Mouse (Mus musculus): ENCODE measurements around the gene Prps1. TPM values are rescaled to one million over a fixed set of nuclear protein-coding genes. Genes with fewer than 3 reads are reported as not detected.
"Not testable (repeated sequence)": the region's sequence is repeated elsewhere in the genome, so short reads cannot be mapped to it uniquely, and the experiment has no call there.

Gene Prps1
- total RNA-seq, 2 experiments from 2014 or later = 33.7 to 38.2 TPM

- Histone ChIP-seq H3K4me3 (peak overlapping the region; percentile 78), H3K27ac (no peak overlapping the region)
- no peak for TF ChIP-seq CTCF (IDR thresholded peaks at IDR 0.05)
- intact Hi-C loops (cut with DNase I) = no loop called here
- no peak for DNase-seq
Measured at GRCm38 (mm10) chrX:140457502-140457901, 1.1 kb downstream of the Prps1 start.

GRCm38 (mm10) chrX:140478231-140478630 is 21.8 kb downstream of the Prps1 start:
- no peak for DNase-seq
- H3K27ac ChIP-seq = no peak overlapping the region
- no peak overlapping the region for H3K4me3 ChIP-seq
- intact Hi-C loops (cut with DNase I) = no loop called here
- no peak for TF ChIP-seq CTCF (IDR thresholded peaks at IDR 0.05)

- no peak overlapping the region for H3K4me3 ChIP-seq
- TF ChIP-seq CTCF (IDR thresholded peaks at IDR 0.05) = peak; percentile 78
- intact Hi-C loops (cut with DNase I) = no loop called here
- peak; percentile 63 for DNase-seq
- no peak overlapping the region for H3K27ac ChIP-seq
Measured at GRCm38 (mm10) chrX:140479171-140479570, 22.8 kb downstream of the Prps1 start.

- TF ChIP-seq CTCF (IDR thresholded peaks at IDR 0.05) = no peak
- no peak for DNase-seq
- intact Hi-C loops (cut with DNase I) = no loop called here
- no peak overlapping the region for H3K27ac ChIP-seq
- H3K4me3 ChIP-seq = no peak overlapping the region
Measured at GRCm38 (mm10) chrX:140489174-140489573, 32.8 kb downstream of the Prps1 start.

- Histone ChIP-seq H3K4me3 (no peak overlapping the region), H3K27ac (no peak overlapping the region)
- intact Hi-C loops (cut with DNase I) = loop anchor here (5.0 kb wide), 1 partner anchor 232 kb away; no protein-coding TSS in a partner anchor
- no peak for DNase-seq
- no peak for TF ChIP-seq CTCF (IDR thresholded peaks at IDR 0.05)
Measured at GRCm38 (mm10) chrX:140490203-140490602, 33.8 kb downstream of the Prps1 start.

- peak; percentile 47 for DNase-seq
- Histone ChIP-seq H3K4me3 (no peak overlapping the region), H3K27ac (peak overlapping the region; percentile 24; the same call in 1 of the 2 replicates)
- intact Hi-C loops (cut with DNase I) = loop anchor here (1.0 to 5.0 kb wide), 2 partner anchors 108 to 230 kb away; partner anchors contain the start of gene Tsc22d3
- TF ChIP-seq CTCF (IDR thresholded peaks at IDR 0.05) = peak; percentile 80
Measured at GRCm38 (mm10) chrX:140491884-140492571, 35.6 kb downstream of the Prps1 start.

GRCm38 (mm10) chrX:140493527-140494029 is 37.2 kb downstream of the Prps1 start:
- TF ChIP-seq CTCF (IDR thresholded peaks at IDR 0.05) = no peak
- Histone ChIP-seq H3K27ac (peak overlapping the region; percentile 31), H3K4me3 (no peak overlapping the region)
- DNase-seq = no peak
- intact Hi-C loops (cut with DNase I) = loop anchor here (5.0 kb wide), 1 partner anchor 229 kb away; no protein-coding TSS in a partner anchor

GRCm38 (mm10) chrX:140494170-140494569 is 37.8 kb downstream of the Prps1 start:
- intact Hi-C loops (cut with DNase I) = loop anchor here (5.0 kb wide), 1 partner anchor 228 kb away; no protein-coding TSS in a partner anchor
- Histone ChIP-seq H3K27ac (0 out of 2 replicates have a peak overlapping the region, but pooled peaks have one; percentile 31), H3K4me3 (no peak overlapping the region)
- TF ChIP-seq CTCF (IDR thresholded peaks at IDR 0.05) = no peak
- DNase-seq = no peak

- intact Hi-C loops (cut with DNase I); H3K4me3 ChIP-seq; H3K27ac ChIP-seq; DNase-seq: not testable (repeated sequence)
Measured at GRCm38 (mm10) chrX:140498431-140498830, 42.0 kb downstream of the Prps1 start.

GRCm38 (mm10) chrX:140500306-140500705 is 43.9 kb downstream of the Prps1 start:
- H3K4me3 ChIP-seq = no peak overlapping the region
- DNase-seq = no peak
- H3K27ac ChIP-seq = no peak overlapping the region
- intact Hi-C loops (cut with DNase I) = no loop called here
- no peak for TF ChIP-seq CTCF (IDR thresholded peaks at IDR 0.05)

- Histone ChIP-seq H3K4me3 (no peak overlapping the region), H3K27ac (peak overlapping the region; percentile 24; the same call in 1 of the 2 replicates)
Measured at GRCm38 (mm10) chrX:140501401-140502301, 45.2 kb downstream of the Prps1 start.

GRCm38 (mm10) chrX:140503905-140504304 is 47.5 kb downstream of the Prps1 start:
- H3K27ac ChIP-seq = peak overlapping the region; percentile 82
- peak; percentile 77 for TF ChIP-seq CTCF (IDR thresholded peaks at IDR 0.05)
- intact Hi-C loops (cut with DNase I) = loop anchor here (1.0 kb wide), 1 partner anchor 39 kb away; no protein-coding TSS in a partner anchor
- peak overlapping the region; percentile 36; the same call in 1 of the 2 replicates for H3K4me3 ChIP-seq
- DNase-seq = peak; percentile 78

More at GRCm38 (mm10) chrX:140501401-140502301, 45.2 kb downstream of the Prps1 start:
- intact Hi-C loops (cut with DNase I) = no loop called here
- no peak for DNase-seq
- TF ChIP-seq CTCF (IDR thresholded peaks at IDR 0.05) = no peak

Measured in gastrocnemius, adult 2 months (tissue).